Mouse (Mus musculus) testis, adult 2 months (tissue): ENCODE data around the gene Wdr60.

ENCODE experiments used
- CTCF ChIP-seq: fragments of 200-500 bp; IDR thresholded peaks from 2 replicates; pipeline ENCODE4 v1.5.1; 2012; ENCODE audit warnings: low read depth, mild to moderate bottlenecking, inconsistent platforms, low read length, moderate library complexity; ENCODE audit not compliant: control insufficient read depth, insufficient read depth, insufficient replicate concordance
- POLR2A ChIP-seq: fragments of 200-500 bp; IDR thresholded peaks from 2 replicates; pipeline ENCODE4 v1.6.1; 2012; ENCODE audit warnings: low read depth, mild to moderate bottlenecking, inconsistent platforms, low read length, moderate library complexity; ENCODE audit not compliant: control insufficient read depth

GRCm38 (mm10) chr12:116280149-116280652, 17.4 kb upstream of the Wdr60 start:
- no peak for TF ChIP-seq POLR2A
- no peak for TF ChIP-seq CTCF
